Mouse (Mus musculus) neural tube, embryonic 11.5 days (tissue): ENCODE measurements around the gene Prdm4. TPM values are rescaled to one million over a fixed set of nuclear protein-coding genes. Genes with fewer than 3 reads are reported as not detected.
A peak's percentile ranks its signal among the peaks of the same experiment; 100 is the strongest.

ENCODE experiments used
- ATAC-seq: fragments of 200-750 bp; cut with Nextera tagmentation; 2 replicates; pipeline ENCODE4 v1.8.0; 2017; ENCODE audit warnings: moderate number of reproducible peaks, mild to moderate bottlenecking, moderate TSS enrichment, moderate library complexity; ENCODE audit not compliant: insufficient read depth, low FRiP score, low TSS enrichment
- DNase-seq: peaks from one replicate; pipeline ENCODE4 v3.0.0-alpha.2; 2015; ENCODE audit warnings: low spot score
- H3K27ac ChIP-seq: fragments of 300-500 bp; sonication (generic); 2 replicates; pipeline ENCODE4 v1.5.1; 2014; ENCODE audit warnings: low read depth, mild to moderate bottlenecking, low read length
- H3K27me3 ChIP-seq: fragments of 300-500 bp; sonication (generic); 2 replicates; pipeline ENCODE4 v1.6.1; 2014; ENCODE audit warnings: mild to moderate bottlenecking, low read length, mixed read lengths; ENCODE audit not compliant: control insufficient read depth, insufficient read depth
- H3K36me3 ChIP-seq: fragments of 300-500 bp; sonication (generic); 2 replicates; pipeline ENCODE4 v1.6.1; 2014; ENCODE audit warnings: mild to moderate bottlenecking, low read length, moderate library complexity, mixed read lengths; ENCODE audit not compliant: control insufficient read depth, insufficient read depth
- H3K4me1 ChIP-seq: fragments of 300-500 bp; sonication (generic); 2 replicates; pipeline ENCODE4 v1.6.1; 2014; ENCODE audit warnings: low read length, mixed read lengths; ENCODE audit not compliant: control insufficient read depth, insufficient read depth
- H3K4me2 ChIP-seq: fragments of 300-500 bp; sonication (generic); 2 replicates; pipeline ENCODE4 v1.6.1; 2014; ENCODE audit warnings: low read depth, mild to moderate bottlenecking, moderate library complexity
- H3K4me3 ChIP-seq: fragments of 300-500 bp; sonication (generic); 2 replicates; pipeline ENCODE4 v1.5.1; 2014; ENCODE audit warnings: low read depth, low read length
- H3K9ac ChIP-seq: fragments of 300-500 bp; sonication (generic); 2 replicates; pipeline ENCODE4 v1.6.1; 2014; ENCODE audit warnings: mild to moderate bottlenecking, low read length
- H3K9me3 ChIP-seq: fragments of 300-500 bp; sonication (generic); 2 replicates; pipeline ENCODE4 v1.6.1; 2016; ENCODE audit warnings: low read length; ENCODE audit not compliant: control insufficient read depth
- WGBS: fragments of 180-500 bp; shearing (Covaris S2); extraction: QIAGEN DNeasy Blood & Tissue Kit; methylation state at CpG from one replicate; pipeline ENCODE4 v1.1.7; 2014; 5-methylcytosine and 5-hydroxymethylcytosine counted together
- polyA plus RNA-seq: library from polyadenylated mRNA; unstranded; fragments of >200 nt; fragmentation: Nextera tagmentation; extraction: Ambion mirVana; gene quantifications from 2 replicates; pipeline ENCODE4 v1.2.1, GENCODE M21; 2014

The Prdm4 gene
- polyA plus RNA-seq, 1 experiment from 2014 or later = 45.1 TPM

- Histone ChIP-seq H3K27ac (no peak overlapping the region), H3K27me3 (no peaks in the 10 kb centered on the region), H3K9me3 (no peaks in the 10 kb centered on the region), H3K4me2 (no peak overlapping the region), H3K4me3 (no peak overlapping the region), H3K4me1 (no peaks in the 10 kb centered on the region), H3K36me3 (peaks cover 11% of the 10 kb centered on the region), H3K9ac (no peak overlapping the region)
- ATAC-seq (no peak), DNase-seq (no peak)
- WGBS = 92% methylated on average over 6 of the region's 6 CpGs
Measured at GRCm38 (mm10) chr10:85951765-85952443, 35.0 kb upstream of the Prdm4 start.

DNA sequence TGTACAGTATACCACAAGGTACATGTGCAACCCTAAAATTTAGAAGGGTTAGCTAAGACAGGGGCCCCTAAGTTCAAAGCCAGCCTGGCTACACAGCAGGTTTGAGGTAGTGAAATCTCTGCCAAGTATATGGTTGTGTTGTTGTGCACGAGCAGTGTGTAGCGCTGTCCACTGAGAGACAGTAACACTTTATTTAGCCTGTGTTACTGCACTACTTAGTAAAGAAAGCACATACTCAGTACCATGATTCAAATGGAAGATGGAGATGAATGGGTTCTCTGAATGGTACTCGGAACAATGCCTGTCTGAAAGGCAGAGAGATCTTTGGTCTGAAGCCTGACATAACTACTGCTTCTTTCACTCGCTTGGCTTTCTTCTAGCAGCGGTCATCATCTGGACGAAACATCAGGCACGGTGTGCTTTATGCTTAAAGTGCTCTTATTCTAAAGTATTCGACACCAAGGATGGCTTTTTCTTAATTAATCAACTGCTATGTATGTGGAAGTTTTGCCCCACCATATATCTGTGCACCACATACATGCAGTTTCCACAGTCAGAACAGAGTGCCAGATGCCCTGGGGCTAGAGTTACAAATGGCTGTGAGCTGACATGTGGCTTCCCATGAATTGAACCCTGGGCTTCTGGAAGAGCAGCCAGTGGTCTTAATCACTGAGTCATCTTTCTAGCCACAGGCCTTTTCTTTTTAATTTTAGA, 31.7 kb upstream of the Prdm4 start:
- no peaks in the 10 kb centered on the region for H3K9me3 ChIP-seq
- no peaks in the 10 kb centered on the region for H3K27me3 ChIP-seq
- H3K36me3 ChIP-seq = peaks cover 14% of the 10 kb centered on the region
- H3K27ac ChIP-seq = no peak overlapping the region
- no peak overlapping the region for H3K9ac ChIP-seq
- ATAC-seq (peak; percentile 55), DNase-seq (peak; percentile 28)
- H3K4me3 ChIP-seq = no peak overlapping the region
- no peak overlapping the region for H3K4me2 ChIP-seq
- WGBS = 73% methylated on average over 8 of the region's 8 CpGs
- H3K4me1 ChIP-seq = no peaks in the 10 kb centered on the region

- no peaks in the 10 kb centered on the region for H3K4me1 ChIP-seq
Measured at GRCm38 (mm10) chr10:85936280-85936965, 19.5 kb upstream of the Prdm4 start.

GRCm38 (mm10) chr10:85929962-85930361, 13.0 kb upstream of the Prdm4 start:
- Histone ChIP-seq H3K9me3 (no peaks in the 10 kb centered on the region), H3K36me3 (no peaks in the 10 kb centered on the region), H3K27ac (no peak overlapping the region), H3K27me3 (peaks cover 5% of the 10 kb centered on the region; the same call in 1 of the 2 replicates), H3K9ac (no peak overlapping the region), H3K4me3 (no peak overlapping the region), H3K4me1 (no peaks in the 10 kb centered on the region; the same call in 1 of the 2 replicates), H3K4me2 (no peak overlapping the region)
- WGBS = 94% methylated on average over 11 of the region's 11 CpGs
- DNase-seq (no peak), ATAC-seq (no peak)

More at GRCm38 (mm10) chr10:85936280-85936965, 19.5 kb upstream of the Prdm4 start:
- 94% methylated on average over 6 of the region's 6 CpGs for WGBS
- H3K9ac ChIP-seq = no peak overlapping the region
- DNase-seq = no peak
- H3K9me3 ChIP-seq = no peaks in the 10 kb centered on the region
- H3K4me3 ChIP-seq = no peak overlapping the region
- H3K36me3 ChIP-seq = peaks cover 18% of the 10 kb centered on the region
- no peaks in the 10 kb centered on the region for H3K27me3 ChIP-seq
- no peak for ATAC-seq
- H3K27ac ChIP-seq = no peak overlapping the region
- no peak overlapping the region for H3K4me2 ChIP-seq

DNA sequence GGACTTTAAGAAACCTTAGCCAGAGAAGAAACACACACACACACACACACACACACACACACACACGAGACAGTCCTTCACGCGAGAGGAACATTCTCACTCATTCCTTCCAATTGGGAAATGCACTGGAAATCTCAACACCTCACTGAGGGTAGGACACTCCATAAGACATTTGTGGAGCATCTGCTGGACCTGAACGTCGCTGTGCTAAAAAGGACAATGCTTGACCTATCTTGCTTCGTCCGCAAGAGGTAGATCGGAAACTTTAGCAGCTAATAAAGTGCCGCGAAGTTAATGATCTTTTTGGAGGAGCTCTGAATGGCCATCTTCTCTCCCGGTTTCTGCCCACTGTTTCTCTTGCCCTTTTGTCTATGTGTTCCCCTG, 12.3 kb upstream of the Prdm4 start:
- H3K4me2 ChIP-seq = peak overlapping the region; percentile 82
- H3K27ac ChIP-seq = no peak overlapping the region
- WGBS = 57% methylated on average over 11 of the region's 11 CpGs
- DNase-seq (no peak), ATAC-seq (no peak)
- H3K4me3 ChIP-seq = no peak overlapping the region
- no peaks in the 10 kb centered on the region; the same call in 1 of the 2 replicates for H3K4me1 ChIP-seq
- H3K27me3 ChIP-seq = peaks cover 5% of the 10 kb centered on the region; the same call in 1 of the 2 replicates
- no peaks in the 10 kb centered on the region for H3K9me3 ChIP-seq
- no peaks in the 10 kb centered on the region for H3K36me3 ChIP-seq
- peak overlapping the region; percentile 64; the same call in 1 of the 2 replicates for H3K9ac ChIP-seq

GRCm38 (mm10) chr10:85928499-85929207, 11.7 kb upstream of the Prdm4 start:
- H3K9me3 ChIP-seq = no peaks in the 10 kb centered on the region
- H3K27ac ChIP-seq = no peak overlapping the region
- WGBS = 2% methylated on average over 63 of the region's 63 CpGs
- H3K36me3 ChIP-seq = no peaks in the 10 kb centered on the region
- H3K9ac ChIP-seq = peak overlapping the region; percentile 64
- DNase-seq (peak; percentile 87), ATAC-seq (peak; percentile 91)
- H3K27me3 ChIP-seq = peaks cover 5% of the 10 kb centered on the region; the same call in 1 of the 2 replicates
- H3K4me2 ChIP-seq = peak overlapping the region; percentile 82
- H3K4me3 ChIP-seq = peak overlapping the region; percentile 49
- no peaks in the 10 kb centered on the region; the same call in 1 of the 2 replicates for H3K4me1 ChIP-seq

- ATAC-seq (no peak), DNase-seq (peak; percentile 37)
- H3K4me3 ChIP-seq = peak within 1 kb of the TSS; percentile 49
- no peak within 1 kb of the TSS for H3K27ac ChIP-seq
- WGBS = 3% methylated on average over 23 of the region's 23 CpGs
- H3K27me3 ChIP-seq = peaks cover 5% of the 10 kb centered on the region; the same call in 1 of the 2 replicates
- H3K4me1 ChIP-seq = no peaks in the 10 kb centered on the region; the same call in 1 of the 2 replicates
- peak within 1 kb of the TSS; percentile 64 for H3K9ac ChIP-seq
- no peaks in the 10 kb centered on the region for H3K9me3 ChIP-seq
- H3K36me3 ChIP-seq = no peaks in the 10 kb centered on the region
- peak within 1 kb of the TSS; percentile 82 for H3K4me2 ChIP-seq
Measured at GRCm38 (mm10) chr10:85927676-85928445, 10.9 kb upstream of the Prdm4 start, which contains the start of gene Ascl4. Gene Ascl4, plus strand, starts transcription at chr10:85927681.
